ENCODE assay signal across 18 mouse cellular contexts in the genomic region with DNA sequence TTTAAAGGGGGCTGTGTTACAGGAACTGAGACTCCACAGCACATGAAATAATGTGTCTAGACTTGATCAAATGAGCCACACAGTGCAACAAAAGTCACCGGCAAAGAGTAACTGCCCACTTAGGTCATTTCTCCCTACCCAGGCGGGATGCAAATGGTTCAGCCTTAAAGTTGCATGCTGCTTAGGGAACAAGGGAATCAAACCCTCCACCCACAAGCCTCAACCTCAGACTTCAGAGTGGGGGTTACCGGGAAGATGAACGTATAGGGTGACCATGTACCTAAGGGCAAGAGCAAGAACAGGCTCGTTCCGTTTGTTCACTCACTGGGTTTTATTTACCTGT. TPM values are rescaled to one million over a fixed set of nuclear protein-coding genes. Genes with fewer than 3 reads are reported as not detected.
A peak's percentile ranks its signal among the peaks of the same experiment; 100 is the strongest.
DNase-seq lines count a peak whose midpoint lies in the region; ATAC-seq and TF ChIP-seq lines count a peak whose summit lies in the region.
"Had no signal": no experiment of that assay in that cellular context is flagged by ENCODE, and none has a peak within 500 bp of the region (broad histone marks: within the 10 kb centered on the region; RNA-seq: fewer than 3 reads in every experiment).

No protein-coding gene starts in this region.

- DNase-seq in hindbrain, postnatal 0 days (ENCODE audit: low spot score): no peak
- no peak for DNase-seq in layer of hippocampus, postnatal 14 days (ENCODE audit: low spot score in 2 of 2)
- DNase-seq: adrenal gland, adult 2 months; cerebellum, adult 9-11 months; gastrocnemius, adult 2 months; heart, postnatal 36 days; kidney, adult 9 months; thymus, postnatal 4 days had no signal

- H3K27ac ChIP-seq in midbrain, embryonic 13.5 days: peak overlapping the region; percentile 57
- no peak overlapping the region for H3K27ac ChIP-seq in midbrain, embryonic 16.5 days (ENCODE audit: low read length)
- H3K27ac ChIP-seq in embryonic facial prominence, embryonic 15.5 days (replicated peaks): no peak overlapping the region
- H3K27ac ChIP-seq in hindbrain, postnatal 0 days: 0 out of 2 replicates have a peak overlapping the region, but pooled peaks have one; percentile 15
- H3K27ac ChIP-seq in neural tube, embryonic 14.5 days (ENCODE audit: low read depth, low read length): no peak overlapping the region
- H3K27ac ChIP-seq: gastrocnemius, adult 2 months had no signal

- no peak overlapping the region for H3K9ac ChIP-seq in midbrain, embryonic 13.5 days (replicated peaks)
- H3K9ac ChIP-seq in midbrain, embryonic 16.5 days (ENCODE audit: low read depth, low read length): no peak overlapping the region
- H3K9ac ChIP-seq in embryonic facial prominence, embryonic 15.5 days: no peak overlapping the region
- H3K9ac ChIP-seq in hindbrain, postnatal 0 days (replicated peaks; ENCODE audit: low read length): no peak overlapping the region
- no peak overlapping the region for H3K9ac ChIP-seq in neural tube, embryonic 14.5 days (replicated peaks; ENCODE audit: low read depth, low read length)

- H3K9me3 ChIP-seq in midbrain, embryonic 13.5 days: no peaks in the 10 kb centered on the region
- no peaks in the 10 kb centered on the region for H3K9me3 ChIP-seq in midbrain, embryonic 16.5 days (replicated peaks; ENCODE audit: control insufficient read depth, low read length, poor library complexity, severe bottlenecking)
- no peaks in the 10 kb centered on the region for H3K9me3 ChIP-seq in embryonic facial prominence, embryonic 15.5 days (replicated peaks)
- no peaks in the 10 kb centered on the region for H3K9me3 ChIP-seq in hindbrain, postnatal 0 days (ENCODE audit: low read length)
- no peaks in the 10 kb centered on the region for H3K9me3 ChIP-seq in neural tube, embryonic 14.5 days (ENCODE audit: control insufficient read depth, low read length)

- no peaks in the 10 kb centered on the region for H3K27me3 ChIP-seq in midbrain, embryonic 13.5 days
- H3K27me3 ChIP-seq in midbrain, embryonic 16.5 days (ENCODE audit: control insufficient read depth, insufficient read depth, low read depth, low read length): no peaks in the 10 kb centered on the region
- no peaks in the 10 kb centered on the region for H3K27me3 ChIP-seq in embryonic facial prominence, embryonic 15.5 days
- no peaks in the 10 kb centered on the region for H3K27me3 ChIP-seq in hindbrain, postnatal 0 days (ENCODE audit: insufficient read depth, low read length)
- H3K27me3 ChIP-seq in neural tube, embryonic 14.5 days (ENCODE audit: control insufficient read depth, insufficient read depth, low read length): no peaks in the 10 kb centered on the region
- H3K27me3 ChIP-seq: CH12.LX had no signal

- H3K36me3 ChIP-seq in midbrain, embryonic 13.5 days: no peaks in the 10 kb centered on the region
- no peaks in the 10 kb centered on the region for H3K36me3 ChIP-seq in midbrain, embryonic 16.5 days (ENCODE audit: control insufficient read depth, insufficient read depth, low read length)
- no peaks in the 10 kb centered on the region for H3K36me3 ChIP-seq in embryonic facial prominence, embryonic 15.5 days
- H3K36me3 ChIP-seq in hindbrain, postnatal 0 days (ENCODE audit: insufficient read depth, low read length): no peaks in the 10 kb centered on the region
- no peaks in the 10 kb centered on the region for H3K36me3 ChIP-seq in neural tube, embryonic 14.5 days (ENCODE audit: control insufficient read depth, insufficient read depth, low read length)

- TF ChIP-seq CTCF in hindbrain, postnatal 0 days (IDR thresholded peaks at IDR 0.05; ENCODE audit: low read depth): no peak

- peaks cover 6% of the 10 kb centered on the region; the same call in 1 of the 2 replicates for H3K4me1 ChIP-seq in midbrain, embryonic 13.5 days (replicated peaks)
- H3K4me1 ChIP-seq in midbrain, embryonic 16.5 days (ENCODE audit: control insufficient read depth, insufficient read depth, low read length): peaks cover 7% of the 10 kb centered on the region; the same call in 1 of the 2 replicates
- H3K4me1 ChIP-seq in embryonic facial prominence, embryonic 15.5 days: no peaks in the 10 kb centered on the region; the same call in 1 of the 2 replicates
- no peaks in the 10 kb centered on the region for H3K4me1 ChIP-seq in hindbrain, postnatal 0 days (ENCODE audit: insufficient read depth, low read length)
- H3K4me1 ChIP-seq in neural tube, embryonic 14.5 days (ENCODE audit: control insufficient read depth, insufficient read depth, low read length): no peaks in the 10 kb centered on the region

- ATAC-seq in midbrain, embryonic 13.5 days: peak; percentile 40
- ATAC-seq in midbrain, embryonic 16.5 days: no peak
- no peak for ATAC-seq in embryonic facial prominence, embryonic 15.5 days (ENCODE audit: insufficient number of reproducible peaks, low FRiP score, low TSS enrichment, low read depth)
- ATAC-seq in hindbrain, postnatal 0 days: peak; percentile 29; the same call in 1 of the 2 replicates
- ATAC-seq in neural tube, embryonic 14.5 days (ENCODE audit: low read depth): peak; percentile 53
- ATAC-seq in activated CD4-positive, CD25-positive, alpha-beta regulatory T cell, adult 4 months: no peak
- ATAC-seq: lung, postnatal 0 days; Patski had no signal

- 79% methylated on average over 6 of the region's 6 CpGs for WGBS in midbrain, embryonic 13.5 days
- 69% methylated on average over 6 of the region's 6 CpGs for whole genome bisulfite sequencing in midbrain, embryonic 16.5 days
- WGBS in embryonic facial prominence, embryonic 15.5 days: 26% methylated on average over 6 of the region's 6 CpGs
- WGBS in hindbrain, postnatal 0 days: 69% methylated on average over 6 of the region's 6 CpGs
- 47% methylated on average over 6 of the region's 6 CpGs for WGBS in neural tube, embryonic 14.5 days

- H3K4me3 ChIP-seq in midbrain, embryonic 13.5 days (replicated peaks): no peak overlapping the region
- no peak overlapping the region for H3K4me3 ChIP-seq in midbrain, embryonic 16.5 days (ENCODE audit: low read depth, low read length)
- no peak overlapping the region for H3K4me3 ChIP-seq in embryonic facial prominence, embryonic 15.5 days (replicated peaks)
- no peak overlapping the region for H3K4me3 ChIP-seq in hindbrain, postnatal 0 days (ENCODE audit: low read length)
- H3K4me3 ChIP-seq in neural tube, embryonic 14.5 days (ENCODE audit: low read depth, low read length): no peak overlapping the region
- H3K4me3 ChIP-seq: gastrocnemius, adult 2 months had no signal

- 0 out of 2 replicates have a peak overlapping the region, but pooled peaks have one; percentile 2 for H3K4me2 ChIP-seq in midbrain, embryonic 13.5 days (replicated peaks)
- H3K4me2 ChIP-seq in midbrain, embryonic 16.5 days (ENCODE audit: low read length): no peak overlapping the region
- H3K4me2 ChIP-seq in embryonic facial prominence, embryonic 15.5 days (replicated peaks): peak overlapping the region; percentile 34; the same call in 1 of the 2 replicates
- H3K4me2 ChIP-seq in hindbrain, postnatal 0 days (ENCODE audit: low read depth, low read length): peak overlapping the region; percentile 11; the same call in 1 of the 2 replicates
- H3K4me2 ChIP-seq in neural tube, embryonic 14.5 days (ENCODE audit: low read depth, low read length): no peak overlapping the region
- H3K4me2 ChIP-seq: liver, embryonic 11.5 days had no signal

RNA-seq across cellular contexts. Expression of a gene that starts 28.2 kb away (rescaled TPM):
- polyA plus RNA-seq in midbrain, embryonic 13.5 days (2015; fragmentation: Nextera tagmentation; extraction: Ambion mirVana): not detected in 2 replicates
- polyA plus RNA-seq in midbrain, embryonic 16.5 days (2015; fragmentation: Nextera tagmentation; extraction: Ambion mirVana): 1.3 and 3.8 TPM in 2 replicates
- 1.4 and 2.3 TPM in 2 replicates for polyA plus RNA-seq in embryonic facial prominence, embryonic 15.5 days (2015; fragmentation: Nextera tagmentation; extraction: Ambion mirVana)
- total RNA-seq in hindbrain, postnatal 0 days (2014; rRNA removed): 5.4 and 7.3 TPM in 2 replicates
- 4.5 and 6.7 TPM in 2 replicates for polyA plus RNA-seq in hindbrain, postnatal 0 days (2015; fragmentation: Nextera tagmentation; extraction: Ambion mirVana)
- 0.35 and 0.72 TPM in 2 replicates for polyA plus RNA-seq in neural tube, embryonic 14.5 days (2014; fragmentation: Nextera tagmentation; extraction: Ambion mirVana)
- polyA plus RNA-seq in activated CD4-positive, CD25-positive, alpha-beta regulatory T cell, adult 4 months (2017; shearing (Covaris generic)): not detected
- total RNA-seq in layer of hippocampus, postnatal 14 days (2021): 1 to 10 TPM in 1 of 2 experiments, under 1 TPM in 1; 0.91 to 2.0 TPM
- total RNA-seq: adrenal gland, adult 2 months; CH12.LX; gastrocnemius, adult 2 months; heart, postnatal 36 days had no signal
- polyA plus RNA-seq: adrenal gland, adult 2 months; forebrain, embryonic 11.5 days; liver, embryonic 11.5 days; Patski had no signal

Comparison
In these comparisons a context has a peak if more than half of its experiments do, and no peak if none do; other contexts are left out.
1. ATAC-seq: peak in midbrain, embryonic 13.5 days (single experiment), hindbrain, postnatal 0 days (single experiment) and neural tube, embryonic 14.5 days (single experiment); none in midbrain, embryonic 16.5 days (single experiment), embryonic facial prominence, embryonic 15.5 days (single experiment) and activated CD4-positive, CD25-positive, alpha-beta regulatory T cell, adult 4 months (single experiment).
2. H3K27ac ChIP-seq: peak in midbrain, embryonic 13.5 days (single experiment) and hindbrain, postnatal 0 days (single experiment); none in midbrain, embryonic 16.5 days (single experiment), embryonic facial prominence, embryonic 15.5 days (single experiment) and neural tube, embryonic 14.5 days (single experiment).
3. H3K4me2 ChIP-seq: peak in midbrain, embryonic 13.5 days (single experiment), embryonic facial prominence, embryonic 15.5 days (single experiment) and hindbrain, postnatal 0 days (single experiment); none in midbrain, embryonic 16.5 days (single experiment) and neural tube, embryonic 14.5 days (single experiment).